Mouse (Mus musculus) limb, embryonic 12.5 days (tissue): ENCODE results near the gene Nectin3. TPM values are rescaled to one million over a fixed set of nuclear protein-coding genes. Genes with fewer than 3 reads are reported as not detected.

Experiments used
- ATAC-seq: fragments of 200-750 bp; cut with Nextera tagmentation; 2 replicates; pipeline ENCODE4 v1.8.0; 2017; ENCODE audit warnings: low read depth, moderate TSS enrichment; ENCODE audit not compliant: insufficient number of reproducible peaks, insufficient read depth, low FRiP score, low TSS enrichment
- H3K27ac ChIP-seq: fragments of 300-500 bp; sonication (generic); 2 replicates; pipeline ENCODE4 v1.5.1; 2016; ENCODE audit warnings: mild to moderate bottlenecking, moderate library complexity
- H3K27me3 ChIP-seq: fragments of 300-500 bp; sonication (generic); 2 replicates; pipeline ENCODE4 v1.6.1; 2016; ENCODE audit warnings: mild to moderate bottlenecking, moderate library complexity
- H3K36me3 ChIP-seq: fragments of 300-500 bp; sonication (generic); 2 replicates; pipeline ENCODE4 v1.6.1; 2016; ENCODE audit warnings: mild to moderate bottlenecking, moderate library complexity
- H3K4me1 ChIP-seq: fragments of 300-500 bp; sonication (generic); replicated peaks from 2 replicates; pipeline ENCODE4 v1.6.1; 2016
- H3K4me2 ChIP-seq: fragments of 300-500 bp; sonication (generic); 2 replicates; pipeline ENCODE4 v1.6.1; 2016; ENCODE audit warnings: mild to moderate bottlenecking, moderate library complexity
- H3K4me3 ChIP-seq: fragments of 300-500 bp; sonication (generic); replicated peaks from 2 replicates; pipeline ENCODE4 v1.5.1; 2016; ENCODE audit warnings: mild to moderate bottlenecking
- H3K9ac ChIP-seq: fragments of 300-500 bp; sonication (generic); replicated peaks from 2 replicates; pipeline ENCODE4 v1.6.1; 2016; ENCODE audit warnings: mild to moderate bottlenecking, moderate library complexity
- H3K9me3 ChIP-seq: fragments of 300-500 bp; sonication (generic); 2 replicates; pipeline ENCODE4 v1.6.1; 2016; ENCODE audit warnings: mild to moderate bottlenecking, moderate library complexity
- WGBS: fragments of 180-500 bp; shearing (Covaris S2); methylation state at CpG from one replicate; pipeline ENCODE4 v1.1.7; 2016; 5-methylcytosine and 5-hydroxymethylcytosine counted together
- polyA plus RNA-seq: library from polyadenylated mRNA; unstranded; fragments of >200 nt; fragmentation: Nextera tagmentation; extraction: Ambion mirVana; gene quantifications from 2 replicates; pipeline ENCODE4 v1.2.1, GENCODE M21; 2016

Gene Nectin3
- polyA plus RNA-seq, 1 experiment from 2014 or later: 30.4 TPM

GRCm38 (mm10) chr16:46410739-46411057 is 87.6 kb downstream of the Nectin3 start:
- H3K4me3 ChIP-seq: no peak overlapping the region
- no peak for ATAC-seq
- no peaks in the 10 kb centered on the region for H3K36me3 ChIP-seq
- no peaks in the 10 kb centered on the region for H3K9me3 ChIP-seq
- 69% methylated on average over 3 of the region's 3 CpGs for WGBS
- no peaks in the 10 kb centered on the region for H3K27me3 ChIP-seq
- H3K27ac ChIP-seq: no peak overlapping the region
- H3K9ac ChIP-seq: no peak overlapping the region
- no peaks in the 10 kb centered on the region for H3K4me1 ChIP-seq
- H3K4me2 ChIP-seq: no peak overlapping the region

GRCm38 (mm10) chr16:46410053-46410738 is 88.1 kb downstream of the Nectin3 start:
- no peak overlapping the region for H3K9ac ChIP-seq
- no peaks in the 10 kb centered on the region for H3K27me3 ChIP-seq
- no peak overlapping the region for H3K4me2 ChIP-seq
- no peaks in the 10 kb centered on the region for H3K4me1 ChIP-seq
- WGBS: 87% methylated on average over 6 of the region's 6 CpGs
- H3K9me3 ChIP-seq: no peaks in the 10 kb centered on the region
- H3K36me3 ChIP-seq: no peaks in the 10 kb centered on the region
- no peak overlapping the region for H3K4me3 ChIP-seq
- H3K27ac ChIP-seq: no peak overlapping the region
- no peak for ATAC-seq

- no peak overlapping the region for H3K27ac ChIP-seq
- no peak overlapping the region for H3K4me2 ChIP-seq
- H3K9me3 ChIP-seq: no peaks in the 10 kb centered on the region
- 93% methylated on average over 15 of the region's 15 CpGs for WGBS
- no peak overlapping the region for H3K4me3 ChIP-seq
- H3K4me1 ChIP-seq: no peaks in the 10 kb centered on the region
- H3K9ac ChIP-seq: no peak overlapping the region
- no peaks in the 10 kb centered on the region for H3K27me3 ChIP-seq
- ATAC-seq: no peak
- no peaks in the 10 kb centered on the region for H3K36me3 ChIP-seq
Measured at GRCm38 (mm10) chr16:46407997-46408396, 90.3 kb downstream of the Nectin3 start.

- ATAC-seq: no peak
- Histone ChIP-seq H3K4me2 (no peak overlapping the region), H3K9me3 (no peaks in the 10 kb centered on the region), H3K27ac (no peak overlapping the region), H3K27me3 (no peaks in the 10 kb centered on the region), H3K4me3 (no peak overlapping the region), H3K4me1 (no peaks in the 10 kb centered on the region), H3K9ac (no peak overlapping the region), H3K36me3 (no peaks in the 10 kb centered on the region)
- 86% methylated on average over 7 of the region's 7 CpGs for WGBS
Measured at GRCm38 (mm10) chr16:46406844-46407639, 91.3 kb downstream of the Nectin3 start.

GRCm38 (mm10) chr16:46397945-46398344 is 100.4 kb downstream of the Nectin3 start:
- WGBS: 87% methylated on average over 4 of the region's 4 CpGs
- no peak overlapping the region for H3K4me3 ChIP-seq
- no peaks in the 10 kb centered on the region for H3K27me3 ChIP-seq
- no peak overlapping the region for H3K9ac ChIP-seq
- H3K4me1 ChIP-seq: no peaks in the 10 kb centered on the region
- no peaks in the 10 kb centered on the region for H3K9me3 ChIP-seq
- no peak for ATAC-seq
- no peak overlapping the region for H3K4me2 ChIP-seq
- 0 out of 2 replicates have a peak, but pooled peaks cover 3% of the 10 kb centered on the region for H3K36me3 ChIP-seq
- H3K27ac ChIP-seq: no peak overlapping the region

- H3K4me2 ChIP-seq: no peak overlapping the region
- H3K4me1 ChIP-seq: no peaks in the 10 kb centered on the region; the same call in 1 of the 2 replicates
- H3K27ac ChIP-seq: no peak overlapping the region
- WGBS: 84% methylated on average over 6 of the region's 6 CpGs
- H3K27me3 ChIP-seq: no peaks in the 10 kb centered on the region
- no peak overlapping the region for H3K4me3 ChIP-seq
- no peak overlapping the region for H3K9ac ChIP-seq
- ATAC-seq: no peak
- 0 out of 2 replicates have a peak, but pooled peaks cover 3% of the 10 kb centered on the region for H3K36me3 ChIP-seq
- H3K9me3 ChIP-seq: no peaks in the 10 kb centered on the region
Measured at GRCm38 (mm10) chr16:46389415-46390033, 108.8 kb downstream of the Nectin3 start.

- no peak for ATAC-seq
- WGBS: 70% methylated on average over 11 of the region's 11 CpGs
- no peak overlapping the region for H3K27ac ChIP-seq
Measured at GRCm38 (mm10) chr16:46388527-46389414, 109.6 kb downstream of the Nectin3 start.

GRCm38 (mm10) chr16:46384279-46384678 is 114.0 kb downstream of the Nectin3 start:
- H3K4me3 ChIP-seq: no peak overlapping the region
- no peak for ATAC-seq
- no peak overlapping the region for H3K9ac ChIP-seq
- H3K36me3 ChIP-seq: no peaks in the 10 kb centered on the region
- H3K27me3 ChIP-seq: no peaks in the 10 kb centered on the region
- H3K9me3 ChIP-seq: no peaks in the 10 kb centered on the region
- H3K27ac ChIP-seq: no peak overlapping the region
- no peak overlapping the region for H3K4me2 ChIP-seq
- H3K4me1 ChIP-seq: no peaks in the 10 kb centered on the region; the same call in 1 of the 2 replicates
- 81% methylated on average over 5 of the region's 5 CpGs for WGBS

More at GRCm38 (mm10) chr16:46388527-46389414, 109.6 kb downstream of the Nectin3 start:
- H3K9me3 ChIP-seq: no peaks in the 10 kb centered on the region
- H3K4me2 ChIP-seq: no peak overlapping the region
- no peaks in the 10 kb centered on the region; the same call in 1 of the 2 replicates for H3K4me1 ChIP-seq
- H3K9ac ChIP-seq: no peak overlapping the region
- H3K36me3 ChIP-seq: no peaks in the 10 kb centered on the region
- H3K4me3 ChIP-seq: no peak overlapping the region
- H3K27me3 ChIP-seq: no peaks in the 10 kb centered on the region

GRCm38 (mm10) chr16:46383344-46383743 is 115.0 kb downstream of the Nectin3 start:
- H3K4me1 ChIP-seq: no peaks in the 10 kb centered on the region
- H3K27me3 ChIP-seq: no peaks in the 10 kb centered on the region
- H3K4me2 ChIP-seq: no peak overlapping the region
- no peak overlapping the region for H3K9ac ChIP-seq
- no peak overlapping the region for H3K4me3 ChIP-seq
- no peaks in the 10 kb centered on the region for H3K36me3 ChIP-seq
- H3K27ac ChIP-seq: no peak overlapping the region
- peak; percentile 42; the same call in 1 of the 2 replicates for ATAC-seq
- no peaks in the 10 kb centered on the region for H3K9me3 ChIP-seq
- WGBS: 89% methylated on average over 4 of the region's 4 CpGs

GRCm38 (mm10) chr16:46376575-46376974 is 121.8 kb downstream of the Nectin3 start:
- 60% methylated on average over 3 of the region's 3 CpGs for WGBS
- Histone ChIP-seq H3K4me3 (no peak overlapping the region), H3K27ac (no peak overlapping the region), H3K27me3 (no peaks in the 10 kb centered on the region), H3K36me3 (no peaks in the 10 kb centered on the region), H3K4me2 (no peak overlapping the region), H3K4me1 (no peaks in the 10 kb centered on the region), H3K9me3 (no peaks in the 10 kb centered on the region), H3K9ac (no peak overlapping the region)
- no peak for ATAC-seq
